Comparison of ENCODE assay signal across 16 mouse cellular contexts in the genomic region with DNA sequence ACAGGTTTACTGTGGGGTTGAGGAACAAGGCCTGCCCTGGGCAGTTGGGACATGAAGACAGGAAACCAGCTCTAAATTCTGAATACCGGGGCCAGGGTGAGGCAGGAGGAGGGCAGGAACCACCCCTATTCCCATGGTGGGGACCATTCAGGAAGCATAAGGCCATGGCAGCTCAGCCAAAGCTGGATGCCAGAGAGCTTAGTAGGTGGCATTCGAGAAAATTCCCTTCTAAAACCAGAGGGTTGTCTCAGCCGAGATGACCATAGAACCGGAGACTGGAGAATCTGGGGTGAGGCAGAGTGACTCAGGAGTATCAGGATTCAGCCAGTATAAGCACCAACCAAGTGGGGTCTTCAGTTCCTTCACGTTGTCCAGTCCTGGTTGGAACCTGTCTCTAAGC.
"Had no signal": no experiment of that assay in that cellular context is flagged by ENCODE, and none has a peak within 500 bp of the region (broad histone marks: within the 10 kb centered on the region; RNA-seq: fewer than 3 reads in every experiment).

No protein-coding gene starts in this region.

- H3K4me2 ChIP-seq: lung, embryonic 14.5 days; midbrain, embryonic 11.5 days; midbrain, embryonic 13.5 days; midbrain, embryonic 15.5 days; neural tube, embryonic 12.5 days; stomach, embryonic 15.5 days had no signal

- H3K27ac ChIP-seq: macrophage; midbrain, embryonic 13.5 days; midbrain, embryonic 15.5 days; neural tube, embryonic 12.5 days; stomach, embryonic 15.5 days; stomach, postnatal 0 days had no signal

- H3K9me3 ChIP-seq: megakaryocyte, embryonic 14.5 days; midbrain, embryonic 13.5 days; midbrain, embryonic 15.5 days; neural tube, embryonic 12.5 days; stomach, embryonic 15.5 days had no signal

- H3K27me3 ChIP-seq: midbrain, embryonic 13.5 days; midbrain, embryonic 15.5 days; neural tube, embryonic 12.5 days; stomach, embryonic 15.5 days had no signal

- ATAC-seq: midbrain, embryonic 13.5 days; midbrain, embryonic 15.5 days had no signal

- DNase-seq: lung, adult 18-20 months; lung, embryonic 14.5 days; lung, postnatal 14 days; lung, postnatal 36 days; right cerebral cortex, postnatal 14 days; spleen, adult 18-20 months; thymus, postnatal 14 days; thymus, postnatal 36 days had no signal

- H3K9ac ChIP-seq: lung, embryonic 14.5 days; midbrain, embryonic 13.5 days; midbrain, embryonic 15.5 days; neural tube, embryonic 12.5 days; stomach, embryonic 15.5 days had no signal

- H3K4me3 ChIP-seq: megakaryocyte, embryonic 14.5 days; midbrain, embryonic 13.5 days; midbrain, embryonic 15.5 days; neural tube, embryonic 12.5 days; stomach, embryonic 15.5 days had no signal

- H3K36me3 ChIP-seq: midbrain, embryonic 13.5 days; midbrain, embryonic 15.5 days; neural tube, embryonic 12.5 days; stomach, embryonic 15.5 days had no signal
